Mouse (Mus musculus) kidney, postnatal 4 days (tissue): ENCODE measurements around the gene Zfp958.
"Not testable (repeated sequence)": the region's sequence is repeated elsewhere in the genome, so short reads cannot be mapped to it uniquely, and the experiment has no call there.

ENCODE experiments used
- DNase-seq, 2 experiments: peaks; one replicate each; pipeline ENCODE4 v3.0.0; 2021; ENCODE audit warnings: mixed read lengths in 2 of 2

The Zfp958 gene

DNA sequence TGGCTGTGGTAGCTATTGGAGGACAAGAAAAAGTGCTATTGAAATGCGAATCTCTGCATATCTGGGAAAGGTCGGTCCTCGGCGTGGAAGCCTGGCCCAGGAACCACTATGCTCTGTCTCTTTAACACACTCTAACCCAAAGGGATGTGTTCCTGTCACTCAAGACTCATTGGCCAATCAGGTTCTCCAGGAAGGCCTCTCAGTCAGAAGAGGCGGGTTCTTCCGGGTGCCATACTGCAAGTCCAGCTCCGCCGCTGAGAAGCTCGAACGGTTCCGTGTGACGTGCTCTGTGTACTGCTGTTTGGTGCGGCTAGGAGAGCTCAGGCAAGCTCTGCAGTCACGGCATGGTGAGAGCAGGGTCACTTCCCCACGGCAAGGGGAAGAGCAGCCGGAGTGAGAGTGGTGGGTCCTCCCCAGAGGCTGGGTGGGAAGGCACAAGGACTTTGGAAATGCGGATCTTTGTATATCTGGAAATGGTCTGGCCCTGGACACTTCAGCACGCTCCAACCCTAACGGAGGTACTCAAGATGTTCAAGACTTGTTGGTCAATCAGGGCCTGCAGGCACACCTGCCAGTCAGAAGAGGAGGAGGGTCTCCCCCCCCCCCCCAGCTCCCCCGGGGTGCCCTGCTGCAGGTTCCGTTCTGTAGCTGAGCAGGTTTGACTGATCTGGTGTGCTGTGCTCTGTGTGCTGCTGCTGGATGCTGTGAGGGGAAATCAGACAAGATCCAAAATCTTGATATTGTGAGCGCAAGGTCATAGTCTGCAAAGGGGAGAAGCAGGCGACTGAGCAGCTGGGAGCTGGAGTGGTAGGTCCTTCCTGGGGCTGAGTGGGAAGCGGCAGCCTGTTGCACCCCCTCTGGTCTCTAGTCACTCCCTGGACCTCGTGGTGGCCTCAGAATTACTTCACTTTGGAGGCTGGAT lies at the start of gene Zfp958:
Gene Zfp958, plus strand, starts transcription at position 236 of the 922 bp plus-strand sequence.
- DNase-seq, result peak; percentile 89 to 95

DNA sequence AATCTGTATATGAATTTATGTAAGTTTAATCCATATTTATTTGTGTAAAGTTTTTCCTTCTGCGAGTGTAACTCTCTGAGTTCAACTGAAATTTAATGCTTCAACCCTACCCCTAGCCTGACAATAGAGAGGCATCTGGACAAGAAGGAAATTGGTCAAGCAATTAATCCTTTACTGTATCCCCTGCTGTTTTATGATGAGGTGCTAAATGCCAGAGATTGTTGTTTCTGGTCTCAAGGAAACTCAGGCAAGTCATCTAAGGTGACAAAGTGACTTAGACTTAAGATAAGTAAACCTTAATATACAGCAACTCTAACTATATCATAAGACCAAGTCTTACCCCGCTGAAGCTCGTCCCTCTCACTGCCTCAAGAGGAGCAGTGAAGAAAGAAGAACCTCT lies 31.0 kb upstream of the Zfp958 start:
- DNase-seq, result no peak

DNA sequence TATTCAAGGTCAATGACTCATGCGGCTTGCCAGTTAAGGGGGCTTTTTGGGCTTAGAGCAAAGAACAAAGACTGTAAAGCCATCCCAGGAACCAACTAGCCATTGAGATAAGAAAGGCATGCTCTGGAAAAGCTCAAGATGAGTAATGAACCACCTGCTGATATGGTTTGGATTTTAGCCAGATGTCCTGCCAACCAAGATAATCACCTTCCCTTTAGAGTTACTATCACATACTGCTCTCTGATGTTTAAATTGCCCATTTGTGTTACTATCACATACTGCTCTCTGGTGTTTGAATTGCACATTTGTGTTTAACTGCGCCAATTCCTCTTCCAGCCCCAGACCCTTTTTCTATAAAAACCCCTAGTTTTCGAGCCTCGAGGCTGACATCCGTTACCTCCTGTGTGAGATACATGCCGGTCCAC lies 30.2 kb upstream of the Zfp958 start:
- DNase-seq, result no peak

DNA sequence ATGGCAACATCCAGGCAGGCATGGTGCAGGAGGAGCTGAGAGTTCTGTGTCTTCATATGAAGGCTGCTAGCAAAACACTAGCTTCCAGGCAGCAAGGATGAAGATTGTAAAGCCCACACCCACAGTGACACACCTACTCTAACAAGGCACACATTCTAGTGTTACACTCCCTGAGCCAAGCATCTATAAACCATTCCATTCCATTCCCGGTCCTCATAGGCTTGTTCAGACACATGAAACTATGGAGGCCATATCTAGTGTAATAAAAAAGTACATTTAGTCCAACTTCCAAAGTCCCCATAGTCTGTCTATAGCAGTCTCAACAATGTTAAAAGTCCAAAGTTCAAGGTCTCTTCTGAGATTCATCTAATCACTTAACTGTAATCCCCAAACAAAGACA lies 28.3 kb upstream of the Zfp958 start:
- no peak for DNase-seq

DNA sequence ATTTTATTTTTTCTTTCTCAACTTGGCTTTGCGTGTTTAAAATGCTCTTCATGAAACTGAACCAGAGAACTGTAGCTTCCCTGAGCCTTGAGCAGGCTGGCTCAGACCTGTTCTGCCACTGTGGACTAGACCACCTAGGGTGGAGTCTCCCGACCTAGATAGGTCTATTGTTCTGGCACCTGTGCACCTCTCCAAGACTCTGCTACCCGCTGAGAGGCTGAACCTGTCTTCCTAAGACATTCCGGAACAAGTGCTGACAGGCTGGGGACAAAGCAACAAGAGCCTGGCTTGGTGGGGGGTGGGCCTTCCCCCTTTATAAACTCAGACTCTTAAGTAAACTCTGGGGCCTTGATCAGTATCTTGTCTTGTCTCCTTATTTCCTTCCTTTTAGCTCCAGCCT lies 26.6 kb upstream of the Zfp958 start:
- no peak for DNase-seq

DNA sequence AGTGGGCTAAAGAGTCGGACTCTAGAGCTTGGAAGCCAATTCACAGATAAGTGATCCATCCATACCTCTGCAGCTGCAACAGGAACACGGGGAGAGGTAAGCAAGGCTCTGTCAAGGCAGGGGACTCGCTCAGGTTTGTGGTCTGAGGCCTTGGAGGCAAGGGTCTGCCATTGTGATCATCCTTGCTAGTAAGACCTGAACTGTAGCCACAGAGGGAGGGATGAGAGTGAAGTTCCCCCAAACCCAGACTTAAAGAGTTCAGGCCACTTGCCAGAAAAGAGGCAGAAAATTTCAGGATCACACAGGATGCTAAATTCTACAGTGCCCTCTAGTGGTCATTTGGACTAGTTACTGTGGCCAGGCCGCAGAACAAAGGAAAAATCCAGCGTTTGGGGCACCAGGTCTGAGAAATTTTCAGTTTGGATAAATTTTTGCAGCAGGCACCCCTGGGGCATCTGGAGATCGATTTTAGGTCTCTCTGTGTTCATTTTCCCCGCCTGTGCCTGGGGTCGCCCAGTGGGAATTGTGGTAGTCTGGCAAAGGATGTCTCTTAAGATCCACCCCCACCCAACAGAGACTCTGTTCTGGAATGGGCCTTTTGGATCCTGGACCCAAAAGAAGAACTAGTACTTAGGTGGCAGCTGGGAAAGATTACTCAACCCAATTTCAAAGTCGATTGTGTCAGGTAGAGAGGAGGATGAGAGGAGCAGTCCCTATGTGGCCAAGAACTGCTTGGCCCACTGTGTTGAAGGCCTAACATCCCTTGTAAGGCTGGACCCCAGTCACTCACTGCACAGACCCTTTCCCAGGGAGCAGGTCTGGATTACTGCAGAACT lies 24.6 kb upstream of the Zfp958 start:
- DNase-seq, result peak; percentile 32 to 55

DNA sequence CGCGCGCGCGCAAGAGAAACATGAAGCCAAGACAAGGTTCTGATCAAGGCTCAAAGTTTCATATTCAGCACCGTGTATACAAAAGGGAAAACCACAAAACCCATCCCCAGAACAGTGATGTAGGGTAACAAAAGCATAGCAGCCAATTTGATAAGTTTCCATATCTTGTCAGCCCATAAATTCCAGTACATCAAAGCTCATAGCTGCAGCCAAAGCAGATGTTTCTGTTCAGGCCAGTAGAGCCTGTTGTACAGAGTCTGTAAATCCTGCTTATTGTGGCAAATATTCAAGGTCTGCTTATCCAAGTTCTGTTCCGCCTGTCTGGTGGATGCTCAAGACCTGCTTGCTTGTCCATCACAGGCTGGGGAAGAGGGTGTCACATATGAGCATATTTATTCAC lies 4.1 kb upstream of the Zfp958 start:
- no peak for DNase-seq

DNA sequence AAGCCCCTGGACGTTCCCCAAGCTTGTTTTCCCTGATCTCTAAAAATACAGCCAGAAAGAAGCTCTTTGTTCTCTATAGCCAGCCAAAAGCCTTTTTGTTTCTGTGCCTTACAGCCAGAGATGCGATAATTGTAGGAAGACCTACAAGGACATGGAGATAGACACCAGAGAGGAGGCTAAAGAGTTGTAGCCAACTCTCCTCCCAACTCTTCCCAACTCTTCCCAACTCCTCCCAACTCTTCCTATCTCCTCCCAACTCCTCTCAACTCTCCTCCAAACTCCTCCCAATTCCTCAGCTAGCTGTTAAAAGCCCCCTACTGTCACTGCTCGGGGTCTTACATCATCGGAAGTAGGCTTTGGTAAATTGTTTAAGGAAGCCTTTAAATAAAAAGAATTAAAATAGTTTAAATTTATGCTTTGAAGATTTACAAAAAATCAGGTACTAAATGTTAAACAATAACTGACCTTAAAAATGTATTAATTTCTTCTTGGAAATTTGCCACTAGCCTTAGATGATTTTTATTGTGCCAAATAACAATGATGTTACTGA lies 1.3 kb upstream of the Zfp958 start:
- DNase-seq, result not testable (repeated sequence)

DNA sequence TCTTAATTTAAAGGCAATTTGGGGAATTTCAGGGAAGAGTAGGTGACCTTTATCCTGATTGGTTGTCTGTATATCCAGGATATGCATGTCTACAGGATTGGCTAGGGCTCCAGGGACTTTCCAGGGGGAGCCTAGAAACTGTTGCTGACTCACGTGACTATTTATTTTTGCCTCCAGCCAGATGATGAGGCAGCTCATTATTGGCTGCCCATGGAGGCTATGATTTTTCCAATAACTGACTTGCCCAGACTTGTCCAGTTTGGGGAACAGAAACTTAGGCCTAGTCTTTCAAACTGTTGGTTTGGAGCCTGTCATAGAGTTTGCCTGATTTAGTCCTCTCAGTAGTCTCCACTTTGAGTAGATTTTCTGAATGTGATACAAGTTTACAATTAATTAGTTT lies 14.4 kb downstream of the Zfp958 start:
- no peak for DNase-seq

DNA sequence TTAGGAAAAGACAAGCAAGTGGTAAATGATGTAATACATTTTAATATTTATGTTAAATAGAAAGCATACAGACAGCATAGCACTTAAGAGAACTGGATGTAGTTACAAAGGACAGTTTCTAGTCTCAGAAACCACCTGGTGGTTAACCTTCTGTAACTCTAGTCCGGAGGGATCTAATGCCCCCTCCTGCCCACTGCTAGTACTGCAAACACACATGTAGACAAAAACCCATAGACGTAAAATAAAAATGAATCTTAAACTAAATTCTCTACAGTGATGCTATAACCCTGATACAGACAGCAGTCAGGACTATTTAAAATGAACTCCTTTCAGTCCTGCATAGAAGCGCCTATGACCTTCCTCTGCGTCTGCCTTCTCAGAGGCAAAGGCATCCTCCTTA lies 24.1 kb downstream of the Zfp958 start:
- DNase-seq, result no peak

DNA sequence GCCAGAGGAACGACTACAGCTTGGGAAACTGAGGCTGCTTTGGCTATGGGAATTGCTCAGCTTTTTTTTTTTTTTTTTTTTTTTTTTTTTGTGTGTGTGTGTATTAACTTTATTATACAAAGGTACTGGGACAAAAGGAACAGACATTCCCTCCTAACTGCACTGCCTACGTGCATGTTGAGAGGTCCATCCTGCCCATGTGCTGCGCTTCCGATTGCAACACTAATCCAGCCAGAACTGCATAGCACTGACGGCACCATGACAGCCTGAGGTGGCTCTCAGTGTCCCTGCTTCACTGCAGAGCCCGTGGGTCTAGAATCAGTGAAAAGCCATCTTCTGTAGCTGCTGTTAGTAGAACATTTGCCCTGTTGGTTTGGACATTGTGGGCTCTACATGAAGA lies 30.0 kb downstream of the Zfp958 start:
- DNase-seq, result not testable (repeated sequence)

DNA sequence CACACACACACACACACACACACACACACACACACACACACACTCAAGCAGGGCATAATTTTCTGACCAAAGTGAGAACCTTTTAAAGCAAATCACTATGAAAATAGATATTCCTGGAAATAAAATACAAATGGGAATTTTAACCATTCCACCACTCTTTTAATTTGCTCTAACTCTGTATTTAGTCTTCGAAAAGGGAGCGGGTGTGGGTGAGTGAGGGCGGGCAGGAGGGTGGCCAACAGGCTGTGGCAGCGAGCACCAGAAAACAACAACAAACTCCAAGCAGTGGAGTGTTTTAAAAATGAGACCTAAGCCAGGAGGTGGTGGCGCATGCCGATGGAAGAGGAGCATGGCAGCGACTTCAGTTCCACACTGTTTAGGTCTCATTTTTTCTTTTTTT lies 43.6 kb downstream of the Zfp958 start:
- DNase-seq, result peak; percentile 26 to 57

DNA sequence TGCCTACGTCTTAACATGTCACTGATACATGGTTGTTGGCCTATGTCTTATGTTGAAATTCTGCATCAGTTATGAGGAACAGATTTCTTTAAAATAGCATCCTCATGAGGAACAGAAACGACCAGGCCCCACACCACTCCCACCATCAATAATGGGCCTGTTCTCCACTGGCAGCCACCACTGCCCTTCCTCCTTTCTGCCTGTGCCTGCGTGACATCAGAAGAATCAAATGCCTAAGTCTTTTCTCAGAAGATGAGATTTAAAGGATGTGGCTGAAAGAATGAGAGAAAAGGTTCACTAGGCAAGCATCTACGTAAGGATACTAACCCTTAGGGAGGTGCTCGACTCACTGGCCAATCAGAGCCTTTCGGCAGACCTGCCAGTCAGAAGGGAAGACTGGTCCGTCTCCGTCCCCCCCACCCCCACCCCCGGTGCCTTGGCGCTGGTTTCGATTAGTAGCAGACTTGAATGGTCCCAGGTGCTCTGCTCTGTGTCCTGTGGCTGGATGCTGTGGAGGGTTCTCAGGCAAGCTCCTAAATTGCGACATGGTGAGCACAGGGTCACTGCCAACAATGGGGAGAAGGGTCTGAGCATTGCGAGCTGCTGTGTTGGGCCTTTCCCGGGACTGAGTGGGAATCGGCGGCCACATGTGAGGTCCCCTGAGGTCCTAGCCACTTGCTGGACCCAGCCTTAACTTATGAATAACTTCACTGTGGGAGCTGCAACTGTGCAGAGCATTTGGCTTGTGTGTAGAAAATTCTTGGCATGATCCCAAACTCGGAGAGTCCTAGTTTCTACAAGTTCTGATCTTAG lies 62.4 kb downstream of the Zfp958 start:
- DNase-seq, result no peak

DNA sequence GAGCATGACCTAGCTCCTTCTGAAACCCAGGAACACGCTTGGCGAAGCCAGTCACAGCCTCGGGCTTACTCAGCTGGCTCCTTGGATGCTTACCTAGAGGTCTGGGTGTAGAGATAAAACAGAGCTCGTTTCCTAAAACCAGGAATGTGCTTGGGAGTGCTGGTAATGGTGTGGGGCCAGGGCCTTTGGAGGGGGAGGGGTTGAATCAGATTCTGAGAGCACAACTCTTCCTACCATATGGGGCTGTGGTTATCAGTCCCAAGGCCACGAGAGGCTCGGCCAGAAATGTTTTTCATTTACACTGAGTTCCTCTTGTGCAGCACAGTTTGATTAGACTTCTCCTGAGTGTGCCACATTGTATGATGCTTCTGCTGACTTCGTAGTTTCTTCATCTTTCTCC lies 63.6 kb downstream of the Zfp958 start:
- no peak for DNase-seq

DNA sequence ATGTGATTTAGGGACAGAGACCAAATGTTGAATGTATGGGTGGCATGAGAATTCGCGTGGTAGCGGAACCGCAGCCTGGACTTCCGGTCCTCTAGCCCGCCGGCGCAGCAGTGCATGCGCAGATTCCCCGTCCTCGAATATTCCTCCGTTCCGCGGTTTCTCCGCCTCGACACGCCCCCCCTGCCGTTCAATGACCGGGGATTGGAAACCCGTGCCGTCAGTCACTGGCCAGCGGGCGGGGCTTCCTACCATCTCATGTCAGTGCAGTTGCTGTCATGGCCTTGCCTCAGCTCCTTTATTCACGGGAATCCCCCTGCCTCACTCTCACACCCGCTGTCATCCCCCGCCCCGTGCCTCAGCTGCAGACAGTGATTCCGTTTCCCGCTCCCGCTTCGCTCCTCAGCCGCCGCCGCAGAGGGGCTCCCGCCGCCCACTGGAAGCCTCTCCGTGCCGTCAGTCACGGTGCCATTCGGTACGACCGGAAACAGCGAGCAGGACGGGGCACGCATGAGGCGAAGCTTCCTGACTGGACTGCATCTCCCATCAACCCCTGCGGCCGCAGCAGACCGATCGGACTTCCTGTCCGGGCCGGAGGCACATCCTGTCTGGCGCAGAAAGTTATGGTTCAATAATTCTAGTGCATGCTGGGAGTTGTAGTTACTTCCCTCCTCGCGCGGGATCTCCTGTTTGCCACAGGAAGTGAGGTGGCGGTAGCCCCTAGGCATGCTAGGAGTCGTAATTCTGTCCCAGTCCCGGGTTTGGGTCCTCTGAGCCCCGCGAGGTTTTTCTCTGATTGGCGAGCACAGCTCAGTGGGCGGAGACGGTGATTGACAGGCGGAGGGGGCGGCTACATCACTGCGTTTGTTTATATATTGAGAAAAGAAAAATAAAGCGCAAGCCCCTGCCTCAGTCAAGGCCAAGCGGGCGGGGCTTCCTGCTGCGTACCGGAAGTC lies 64.6 kb downstream of the Zfp958 start:
- DNase-seq, result peak; percentile 99

DNA sequence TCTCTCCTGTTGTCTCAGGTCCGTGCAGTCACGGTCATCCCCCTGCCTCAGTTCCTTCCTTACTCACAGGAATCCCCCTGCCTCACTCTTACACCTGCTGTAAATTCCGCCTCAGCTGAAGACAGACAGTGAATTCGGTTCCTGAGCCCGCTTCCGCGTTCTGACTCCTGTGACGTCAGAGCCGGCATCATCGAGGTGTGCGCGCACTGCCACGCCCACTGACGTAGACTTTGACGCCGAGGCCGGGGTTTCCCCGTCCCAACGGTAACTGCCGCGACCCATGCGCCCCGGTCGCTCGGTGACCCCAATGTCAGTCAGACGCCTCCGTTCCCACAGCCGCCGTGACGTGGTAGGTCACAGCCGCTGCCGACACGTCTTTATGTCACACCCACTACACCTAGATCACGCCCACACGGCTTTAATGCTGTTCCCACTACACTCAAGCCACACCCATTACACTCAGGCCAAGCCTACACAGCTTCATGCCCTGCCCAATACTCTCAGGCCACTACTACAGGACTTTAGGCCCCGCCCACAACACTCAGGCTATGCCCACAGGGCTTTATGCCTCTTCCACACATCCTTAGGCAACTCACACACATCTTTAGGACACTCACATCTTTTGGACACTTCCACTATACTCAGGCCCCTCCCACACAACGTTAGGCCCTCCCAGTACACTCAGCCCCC lies 65.4 kb downstream of the Zfp958 start:
- DNase-seq, result peak; percentile 92 to 94

DNA sequence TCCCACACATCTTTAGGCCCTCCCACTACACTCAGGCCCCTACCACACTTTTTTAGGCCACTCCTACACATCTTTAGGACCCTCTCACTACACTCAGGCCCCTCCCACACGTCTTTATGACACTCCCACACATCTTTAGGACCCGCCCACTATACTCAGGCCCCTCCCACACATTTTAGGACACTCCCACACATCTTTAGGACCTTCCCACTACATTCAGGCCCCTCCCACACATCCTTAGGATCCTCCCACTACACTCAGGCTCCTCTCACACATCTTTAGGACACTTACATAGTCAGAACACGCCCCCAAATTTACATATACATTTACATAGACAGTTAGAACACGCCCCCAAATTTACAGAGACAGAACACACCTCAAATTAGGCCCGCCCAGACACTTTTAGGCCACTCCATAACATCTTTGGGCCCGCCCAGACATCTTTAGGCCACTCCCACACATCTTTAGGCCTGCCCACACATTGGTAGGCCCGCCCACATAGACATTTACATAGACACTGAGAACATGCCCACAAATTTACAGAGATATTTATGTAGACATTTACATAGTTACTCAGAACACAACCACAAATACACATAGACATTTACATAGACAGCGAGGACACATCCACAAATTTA lies 66.1 kb downstream of the Zfp958 start:
- DNase-seq, result no peak

DNA sequence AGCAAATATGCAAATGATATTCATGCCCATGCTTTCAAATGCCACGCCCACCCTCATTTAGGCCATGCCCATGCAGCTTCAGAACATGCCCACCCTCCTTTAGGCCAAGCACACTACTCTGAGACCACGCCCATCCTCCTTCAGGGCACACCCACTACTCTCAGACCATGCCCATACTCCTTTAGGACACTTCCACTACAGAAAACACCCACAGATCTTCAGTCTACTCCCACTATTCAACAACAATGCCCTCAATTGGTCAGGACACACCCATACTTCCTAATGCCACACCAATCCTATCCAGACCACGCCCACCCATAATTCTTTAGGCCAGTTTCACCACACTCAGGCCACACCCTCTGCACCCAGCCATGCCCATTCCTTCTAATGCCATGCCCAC lies 66.8 kb downstream of the Zfp958 start:
- no peak for DNase-seq
